Mouse (Mus musculus) layer of hippocampus, adult 8-10 months (tissue): Measurements from ENCODE around the gene Arl3. TPM values are rescaled to one million over a fixed set of nuclear protein-coding genes. Genes with fewer than 3 reads are reported as not detected.
A peak's percentile ranks its signal among the peaks of the same experiment; 100 is the strongest.

ENCODE experiments used
- DNase-seq, 2 experiments: peaks; one replicate each; pipeline ENCODE4 v3.0.0; 2022; ENCODE audit warnings: low spot score in 2 of 2
- total RNA-seq, 4 experiments: library from RNA; stranded (reverse); gene quantifications; 2 replicates each; pipeline ENCODE4 v1.2.4; 2022

The Arl3 gene
- total RNA-seq, 4 experiments from 2014 or later, result 85.9 to 125 (median 103) TPM

GRCm38 (mm10) chr19:46518352-46518787, 54.6 kb downstream of the Arl3 start:
- DNase-seq, result peak in 1 of 2 experiments; percentile 5

GRCm38 (mm10) chr19:46517529-46518351, 55.3 kb downstream of the Arl3 start:
- peak in 1 of 2 experiments; percentile 11 for DNase-seq

- DNase-seq, result peak in 1 of 2 experiments; percentile 4
These were observed 56.1 kb downstream of the Arl3 start for GRCm38 (mm10) chr19:46516667-46517528.

GRCm38 (mm10) chr19:46515287-46515821, 57.6 kb downstream of the Arl3 start:
- no peak for DNase-seq

- DNase-seq, result no peak
These were observed 58.6 kb downstream of the Arl3 start for GRCm38 (mm10) chr19:46514387-46514786.

- no peak for DNase-seq
These were observed 61.7 kb downstream of the Arl3 start for GRCm38 (mm10) chr19:46511263-46511662.

GRCm38 (mm10) chr19:46510824-46511223, 62.2 kb downstream of the Arl3 start:
- DNase-seq, result no peak

GRCm38 (mm10) chr19:46510401-46510800, 62.6 kb downstream of the Arl3 start:
- DNase-seq, result no peak

- DNase-seq, result no peak
These were observed 63.3 kb downstream of the Arl3 start for GRCm38 (mm10) chr19:46509736-46510135.

GRCm38 (mm10) chr19:46509202-46509601, 63.8 kb downstream of the Arl3 start:
- no peak for DNase-seq

- no peak for DNase-seq
These were observed 64.3 kb downstream of the Arl3 start for GRCm38 (mm10) chr19:46508738-46509137.

GRCm38 (mm10) chr19:46507806-46508205, 65.2 kb downstream of the Arl3 start:
- DNase-seq, result no peak

- no peak for DNase-seq
These were observed 65.8 kb downstream of the Arl3 start for GRCm38 (mm10) chr19:46507181-46507581.

GRCm38 (mm10) chr19:46506372-46506717, 66.7 kb downstream of the Arl3 start:
- no peak for DNase-seq

GRCm38 (mm10) chr19:46505646-46506371, 67.2 kb downstream of the Arl3 start:
- DNase-seq, result no peak

GRCm38 (mm10) chr19:46504822-46505417, 68.1 kb downstream of the Arl3 start:
- no peak for DNase-seq

GRCm38 (mm10) chr19:46504085-46504552, 68.9 kb downstream of the Arl3 start:
- peak in 1 of 2 experiments; percentile 42 for DNase-seq

GRCm38 (mm10) chr19:46503351-46504084, 69.5 kb downstream of the Arl3 start:
- DNase-seq, result peak in 1 of 2 experiments; percentile 40

- DNase-seq, result peak; percentile 72 to 75
These were observed 70.4 kb downstream of the Arl3 start for GRCm38 (mm10) chr19:46502471-46503166.
